23 mouse cellular contexts compared by ENCODE assay signal in genomic region chr15:84169511-84169910, GRCm38 (mm10). TPM values are rescaled to one million over a fixed set of nuclear protein-coding genes. Genes with fewer than 3 reads are reported as not detected.
DNase-seq lines count a peak whose midpoint lies in the region; ATAC-seq and TF ChIP-seq lines count a peak whose summit lies in the region.
"Had no signal": no experiment of that assay in that cellular context is flagged by ENCODE, and none has a peak within 500 bp of the region (broad histone marks: within the 10 kb centered on the region; RNA-seq: fewer than 3 reads in every experiment).

No protein-coding gene starts in this region.

- H3K27ac ChIP-seq in heart, embryonic 10.5 days: no peak overlapping the region
- H3K27ac ChIP-seq in heart, embryonic 12.5 days (ENCODE audit: poor library complexity, severe bottlenecking): no peak overlapping the region
- H3K27ac ChIP-seq in midbrain, embryonic 13.5 days: 0 out of 2 replicates have a peak overlapping the region, but pooled peaks have one; percentile 77
- no peak overlapping the region for H3K27ac ChIP-seq in midbrain, embryonic 11.5 days (ENCODE audit: low read depth, low read length)
- no peak overlapping the region for H3K27ac ChIP-seq in liver, embryonic 14.5 days
- H3K27ac ChIP-seq in midbrain, postnatal 0 days (ENCODE audit: low read depth, low read length): no peak overlapping the region
- H3K27ac ChIP-seq: forebrain, embryonic 10.5 days; kidney, postnatal 0 days had no signal

- DNase-seq in heart, embryonic 10.5 days (ENCODE audit: low spot score): peak; percentile 63
- DNase-seq in midbrain, embryonic 11.5 days (ENCODE audit: low spot score, missing footprints): no peak
- DNase-seq in liver, embryonic 14.5 days (ENCODE audit: low read depth in 3 of 3, low spot score in 3 of 3): no peak
- DNase-seq in midbrain, postnatal 0 days (ENCODE audit: low spot score): no peak
- DNase-seq in lung, postnatal 14 days: no peak
- DNase-seq: heart, adult 11 months; thymus, postnatal 25 days had no signal

- H3K9ac ChIP-seq in heart, embryonic 12.5 days: no peak overlapping the region
- H3K9ac ChIP-seq in midbrain, embryonic 13.5 days (replicated peaks): no peak overlapping the region
- no peak overlapping the region for H3K9ac ChIP-seq in midbrain, embryonic 11.5 days (ENCODE audit: low read length)
- no peak overlapping the region for H3K9ac ChIP-seq in liver, embryonic 14.5 days (replicated peaks)
- H3K9ac ChIP-seq in midbrain, postnatal 0 days (replicated peaks; ENCODE audit: low read length, poor library complexity, severe bottlenecking): no peak overlapping the region
- H3K9ac ChIP-seq: lung, embryonic 14.5 days had no signal

- H3K4me1 ChIP-seq in heart, embryonic 10.5 days: peaks cover 19% of the 10 kb centered on the region
- peaks cover 14% of the 10 kb centered on the region for H3K4me1 ChIP-seq in heart, embryonic 12.5 days (replicated peaks)
- H3K4me1 ChIP-seq in midbrain, embryonic 13.5 days (replicated peaks): peaks cover 22% of the 10 kb centered on the region
- peaks cover 17% of the 10 kb centered on the region for H3K4me1 ChIP-seq in midbrain, embryonic 11.5 days (ENCODE audit: control insufficient read depth, insufficient read depth, low read length)
- H3K4me1 ChIP-seq in liver, embryonic 14.5 days (replicated peaks; ENCODE audit: control insufficient read depth in 2 of 2, insufficient read depth in 2 of 2, low read length in 1 of 2): peaks cover 0 to 4% of the 10 kb centered on the region in 2 experiments; a peak in 2 of 4 replicates
- H3K4me1 ChIP-seq in midbrain, postnatal 0 days (ENCODE audit: insufficient read depth, low read length): 0 out of 2 replicates have a peak, but pooled peaks cover 4% of the 10 kb centered on the region

- H3K9me3 ChIP-seq in heart, embryonic 10.5 days: no peaks in the 10 kb centered on the region
- no peaks in the 10 kb centered on the region for H3K9me3 ChIP-seq in heart, embryonic 12.5 days (replicated peaks)
- H3K9me3 ChIP-seq in midbrain, embryonic 13.5 days: no peaks in the 10 kb centered on the region
- H3K9me3 ChIP-seq in midbrain, embryonic 11.5 days (ENCODE audit: control insufficient read depth, low read length): no peaks in the 10 kb centered on the region
- H3K9me3 ChIP-seq in liver, embryonic 14.5 days (ENCODE audit: control insufficient read depth, low read length): no peaks in the 10 kb centered on the region
- no peaks in the 10 kb centered on the region for H3K9me3 ChIP-seq in midbrain, postnatal 0 days (ENCODE audit: low read length)
- H3K9me3 ChIP-seq: forebrain, embryonic 10.5 days had no signal

- TF ChIP-seq CTCF in liver, embryonic 14.5 days (IDR thresholded peaks at IDR 0.05; ENCODE audit: low read depth): no peak
- no peak for TF ChIP-seq CTCF in midbrain, postnatal 0 days (IDR thresholded peaks at IDR 0.05)

- H3K4me2 ChIP-seq in heart, embryonic 12.5 days: no peak overlapping the region
- H3K4me2 ChIP-seq in midbrain, embryonic 13.5 days (replicated peaks): peak overlapping the region; percentile 89; the same call in 1 of the 2 replicates
- no peak overlapping the region for H3K4me2 ChIP-seq in midbrain, embryonic 11.5 days
- H3K4me2 ChIP-seq in liver, embryonic 14.5 days (ENCODE audit: low read depth): peak overlapping the region; percentile 34; the same call in 1 of the 2 replicates
- H3K4me2 ChIP-seq in midbrain, postnatal 0 days (ENCODE audit: low read depth, low read length, poor library complexity, severe bottlenecking): peak overlapping the region; percentile 73

- ATAC-seq in heart, embryonic 12.5 days (ENCODE audit: insufficient number of reproducible peaks, low FRiP score): no peak
- no peak for ATAC-seq in midbrain, embryonic 13.5 days
- no peak for ATAC-seq in midbrain, embryonic 11.5 days (ENCODE audit: low FRiP score)
- no peak for ATAC-seq in liver, embryonic 14.5 days (ENCODE audit: insufficient read depth)
- no peak for ATAC-seq in midbrain, postnatal 0 days (ENCODE audit: low FRiP score)
- ATAC-seq in activated CD4-positive, CD25-positive, alpha-beta regulatory T cell, adult 4 months: no peak

- no peak for TF ChIP-seq EP300 in liver, embryonic 14.5 days (IDR thresholded peaks at IDR 0.05; ENCODE audit: low read depth)

- 59% methylated on average over 1 of the region's 1 CpGs for WGBS in heart, embryonic 10.5 days
- WGBS in heart, embryonic 12.5 days: 63% methylated on average over 1 of the region's 1 CpGs
- 74% methylated on average over 1 of the region's 1 CpGs for WGBS in midbrain, embryonic 13.5 days
- WGBS in midbrain, embryonic 11.5 days: 54% methylated on average over 1 of the region's 1 CpGs
- 48% methylated on average over 1 of the region's 1 CpGs for WGBS in liver, embryonic 14.5 days (ENCODE audit: insufficient replicate concordance)
- 70% methylated on average over 1 of the region's 1 CpGs for WGBS in midbrain, postnatal 0 days

- H3K36me3 ChIP-seq in heart, embryonic 10.5 days: no peaks in the 10 kb centered on the region
- no peaks in the 10 kb centered on the region for H3K36me3 ChIP-seq in heart, embryonic 12.5 days
- H3K36me3 ChIP-seq in midbrain, embryonic 13.5 days: no peaks in the 10 kb centered on the region
- H3K36me3 ChIP-seq in midbrain, embryonic 11.5 days (ENCODE audit: control insufficient read depth, insufficient read depth, low read length): no peaks in the 10 kb centered on the region
- no peaks in the 10 kb centered on the region for H3K36me3 ChIP-seq in liver, embryonic 14.5 days (replicated peaks; ENCODE audit: control insufficient read depth, insufficient read depth, low read depth)
- H3K36me3 ChIP-seq in midbrain, postnatal 0 days (ENCODE audit: insufficient read depth, low read length): peaks cover 3% of the 10 kb centered on the region; the same call in 1 of the 2 replicates
- H3K36me3 ChIP-seq: forebrain, embryonic 10.5 days had no signal

- no peak overlapping the region for H3K4me3 ChIP-seq in heart, embryonic 10.5 days
- H3K4me3 ChIP-seq in heart, embryonic 12.5 days: no peak overlapping the region
- no peak overlapping the region for H3K4me3 ChIP-seq in midbrain, embryonic 13.5 days (replicated peaks)
- no peak overlapping the region for H3K4me3 ChIP-seq in midbrain, embryonic 11.5 days (ENCODE audit: low read depth, low read length)
- H3K4me3 ChIP-seq in liver, embryonic 14.5 days (ENCODE audit: insufficient read depth in 1 of 2, low read depth in 2 of 2, low read length in 2 of 2): no peak overlapping the region
- H3K4me3 ChIP-seq in midbrain, postnatal 0 days (ENCODE audit: low read depth, low read length): no peak overlapping the region

- peaks cover 18% of the 10 kb centered on the region; the same call in 1 of the 2 replicates for H3K27me3 ChIP-seq in heart, embryonic 10.5 days (ENCODE audit: insufficient read depth, poor library complexity, severe bottlenecking)
- peaks cover 12% of the 10 kb centered on the region for H3K27me3 ChIP-seq in heart, embryonic 12.5 days (replicated peaks)
- H3K27me3 ChIP-seq in midbrain, embryonic 13.5 days: no peaks in the 10 kb centered on the region
- H3K27me3 ChIP-seq in midbrain, embryonic 11.5 days (ENCODE audit: control insufficient read depth, insufficient read depth, low read length): no peaks in the 10 kb centered on the region
- peaks cover 16% of the 10 kb centered on the region for H3K27me3 ChIP-seq in liver, embryonic 14.5 days (ENCODE audit: control insufficient read depth, insufficient read depth, low read length)
- H3K27me3 ChIP-seq in midbrain, postnatal 0 days (ENCODE audit: insufficient read depth, low read length): no peaks in the 10 kb centered on the region

RNA-seq across cellular contexts. Expression of gene Pnpla3, which starts 1.9 kb away (rescaled TPM):
- polyA plus RNA-seq in heart, embryonic 10.5 days (2016; fragmentation: Nextera tagmentation; extraction: Ambion mirVana): 0.51 and 0.68 TPM in 2 replicates
- 0.60 and 1.1 TPM in 2 replicates for polyA plus RNA-seq in heart, embryonic 12.5 days (2016; fragmentation: Nextera tagmentation; extraction: Ambion mirVana)
- polyA plus RNA-seq in midbrain, embryonic 13.5 days (2015; fragmentation: Nextera tagmentation; extraction: Ambion mirVana): 4.1 and 4.5 TPM in 2 replicates
- 1.5 and 1.7 TPM in 2 replicates for polyA plus RNA-seq in midbrain, embryonic 11.5 days (2014; fragmentation: Nextera tagmentation; extraction: Ambion mirVana)
- 4.0 TPM in 2 replicates for polyA plus RNA-seq in liver, embryonic 14.5 days (2012; rRNA removed)
- 0.66 and 0.72 TPM in 2 replicates for polyA plus RNA-seq in liver, embryonic 14.5 days (2014; fragmentation: Nextera tagmentation; extraction: Ambion mirVana)
- total RNA-seq in midbrain, postnatal 0 days (2014; rRNA removed): 6.9 and 7.3 TPM in 2 replicates
- 5.1 and 5.4 TPM in 2 replicates for polyA plus RNA-seq in midbrain, postnatal 0 days (2015; fragmentation: Nextera tagmentation; extraction: Ambion mirVana)
- polyA plus RNA-seq in activated CD4-positive, CD25-positive, alpha-beta regulatory T cell, adult 4 months (2017; shearing (Covaris generic)): not detected
- total RNA-seq: hematopoietic stem cell, adult 5-6 weeks; MEL had no signal
- polyA plus RNA-seq: limb, embryonic 11.5 days had no signal

RNA-seq across cellular contexts. Expression of gene Samm50, which starts 22.5 kb away (rescaled TPM):
- 122 and 132 TPM in 2 replicates for polyA plus RNA-seq in heart, embryonic 10.5 days (2016; fragmentation: Nextera tagmentation; extraction: Ambion mirVana)
- polyA plus RNA-seq in heart, embryonic 12.5 days (2016; fragmentation: Nextera tagmentation; extraction: Ambion mirVana): 122 and 125 TPM in 2 replicates
- polyA plus RNA-seq in midbrain, embryonic 13.5 days (2015; fragmentation: Nextera tagmentation; extraction: Ambion mirVana): 83.1 and 85.9 TPM in 2 replicates
- polyA plus RNA-seq in midbrain, embryonic 11.5 days (2014; fragmentation: Nextera tagmentation; extraction: Ambion mirVana): 75.9 and 77.4 TPM in 2 replicates
- polyA plus RNA-seq in liver, embryonic 14.5 days (2012; rRNA removed): 7.5 and 12.3 TPM in 2 replicates
- 49.3 and 51.8 TPM in 2 replicates for polyA plus RNA-seq in liver, embryonic 14.5 days (2014; fragmentation: Nextera tagmentation; extraction: Ambion mirVana)
- 38.9 and 39.7 TPM in 2 replicates for total RNA-seq in midbrain, postnatal 0 days (2014; rRNA removed)
- 88.1 and 90.9 TPM in 2 replicates for polyA plus RNA-seq in midbrain, postnatal 0 days (2015; fragmentation: Nextera tagmentation; extraction: Ambion mirVana)
- polyA plus RNA-seq in activated CD4-positive, CD25-positive, alpha-beta regulatory T cell, adult 4 months (2017; shearing (Covaris generic)): 10 to 100 TPM; 44.6 to 47.6 TPM

RNA-seq across cellular contexts. Expression of gene Pnpla5, which starts 46.5 kb away (rescaled TPM):
- not detected in 2 replicates for polyA plus RNA-seq in heart, embryonic 10.5 days (2016; fragmentation: Nextera tagmentation; extraction: Ambion mirVana)
- not detected in 2 replicates for polyA plus RNA-seq in heart, embryonic 12.5 days (2016; fragmentation: Nextera tagmentation; extraction: Ambion mirVana)
- not detected in 2 replicates for polyA plus RNA-seq in midbrain, embryonic 13.5 days (2015; fragmentation: Nextera tagmentation; extraction: Ambion mirVana)
- 0.05 TPM in 1 of 2 replicates, not detected in the other for polyA plus RNA-seq in midbrain, embryonic 11.5 days (2014; fragmentation: Nextera tagmentation; extraction: Ambion mirVana)
- 0.02 TPM in 2 replicates for polyA plus RNA-seq in liver, embryonic 14.5 days (2012; rRNA removed)
- not detected in 2 replicates for polyA plus RNA-seq in liver, embryonic 14.5 days (2014; fragmentation: Nextera tagmentation; extraction: Ambion mirVana)
- not detected in 2 replicates for total RNA-seq in midbrain, postnatal 0 days (2014; rRNA removed)
- not detected in 2 replicates for polyA plus RNA-seq in midbrain, postnatal 0 days (2015; fragmentation: Nextera tagmentation; extraction: Ambion mirVana)
- polyA plus RNA-seq in activated CD4-positive, CD25-positive, alpha-beta regulatory T cell, adult 4 months (2017; shearing (Covaris generic)): not detected
- total RNA-seq: adrenal gland, postnatal 25 days; CH12.LX; hematopoietic stem cell, adult 5-6 weeks; layer of hippocampus, adult 18-20 months; left cerebral cortex, adult 18-20 months; MEL had no signal
- polyA plus RNA-seq: forebrain, embryonic 10.5 days; heart, embryonic 16.5 days; kidney, postnatal 0 days; limb, embryonic 11.5 days; lung, embryonic 14.5 days; small intestine, adult 2 months; testis, adult 2 months had no signal

Comparison
In these comparisons a context has a peak if more than half of its experiments do, and no peak if none do; other contexts are left out.
1. H3K4me2 ChIP-seq: peak in midbrain, embryonic 13.5 days (single experiment), liver, embryonic 14.5 days (single experiment) and midbrain, postnatal 0 days (single experiment); none in heart, embryonic 12.5 days (single experiment) and midbrain, embryonic 11.5 days (single experiment).